Mouse (Mus musculus): ENCODE measurements around the gene Tiam1. TPM values are rescaled to one million over a fixed set of nuclear protein-coding genes. Genes with fewer than 3 reads are reported as not detected.

Gene Tiam1
- polyA plus RNA-seq, 1 experiment from 2014 or later, result 24.1 TPM

- Histone ChIP-seq H3K4me2 (ENCODE audit: low read depth, low read length) (no peak overlapping the region), H3K9ac (ENCODE audit: low read length) (no peak overlapping the region), H3K27me3 (ENCODE audit: control insufficient read depth, insufficient read depth, low read length) (no peaks in the 10 kb centered on the region), H3K4me1 (ENCODE audit: control insufficient read depth, insufficient read depth, low read length) (peaks cover 12% of the 10 kb centered on the region), H3K4me3 (replicated peaks; ENCODE audit: low read length) (no peak overlapping the region), H3K36me3 (ENCODE audit: control insufficient read depth, insufficient read depth, low read length) (no peaks in the 10 kb centered on the region), H3K9me3 (replicated peaks; ENCODE audit: control insufficient read depth, low read length) (no peaks in the 10 kb centered on the region), H3K27ac (ENCODE audit: low read length) (no peak overlapping the region)
- WGBS, result 77% methylated on average over 33 of the region's 33 CpGs
- 0 out of 2 replicates have a peak, but pooled peaks have one; percentile 30 for ATAC-seq (ENCODE audit: insufficient read depth, low FRiP score)
Measured at GRCm38 (mm10) chr16:89897547-89898298, 245.8 kb downstream of the Tiam1 start.

GRCm38 (mm10) chr16:89896885-89897546 lies 246.6 kb downstream of the Tiam1 start:
- 74% methylated on average over 20 of the region's 20 CpGs for WGBS
- ATAC-seq (ENCODE audit: insufficient read depth, low FRiP score), result no peak
- Histone ChIP-seq H3K4me2 (ENCODE audit: low read depth, low read length) (no peak overlapping the region), H3K9me3 (replicated peaks; ENCODE audit: control insufficient read depth, low read length) (no peaks in the 10 kb centered on the region), H3K27ac (ENCODE audit: low read length) (no peak overlapping the region), H3K4me3 (replicated peaks; ENCODE audit: low read length) (no peak overlapping the region), H3K4me1 (ENCODE audit: control insufficient read depth, insufficient read depth, low read length) (peaks cover 12% of the 10 kb centered on the region), H3K36me3 (ENCODE audit: control insufficient read depth, insufficient read depth, low read length) (no peaks in the 10 kb centered on the region), H3K9ac (ENCODE audit: low read length) (no peak overlapping the region), H3K27me3 (ENCODE audit: control insufficient read depth, insufficient read depth, low read length) (no peaks in the 10 kb centered on the region)

- no peaks in the 10 kb centered on the region for H3K9me3 ChIP-seq (replicated peaks; ENCODE audit: control insufficient read depth, low read length)
- no peak overlapping the region for H3K27ac ChIP-seq (ENCODE audit: low read length)
- ATAC-seq (ENCODE audit: insufficient read depth, low FRiP score), result no peak
- H3K4me3 ChIP-seq (replicated peaks; ENCODE audit: low read length), result no peak overlapping the region
- H3K4me1 ChIP-seq (ENCODE audit: control insufficient read depth, insufficient read depth, low read length), result peaks cover 12% of the 10 kb centered on the region
- no peaks in the 10 kb centered on the region for H3K36me3 ChIP-seq (ENCODE audit: control insufficient read depth, insufficient read depth, low read length)
- H3K27me3 ChIP-seq (ENCODE audit: control insufficient read depth, insufficient read depth, low read length), result no peaks in the 10 kb centered on the region
- 72% methylated on average over 9 of the region's 9 CpGs for WGBS
- no peak overlapping the region for H3K9ac ChIP-seq (ENCODE audit: low read length)
- H3K4me2 ChIP-seq (ENCODE audit: low read depth, low read length), result no peak overlapping the region
Measured at GRCm38 (mm10) chr16:89896392-89896791, 247.2 kb downstream of the Tiam1 start.

GRCm38 (mm10) chr16:89895283-89895682 lies 248.3 kb downstream of the Tiam1 start:
- H3K27me3 ChIP-seq (ENCODE audit: control insufficient read depth, insufficient read depth, low read length), result no peaks in the 10 kb centered on the region
- no peaks in the 10 kb centered on the region for H3K36me3 ChIP-seq (ENCODE audit: control insufficient read depth, insufficient read depth, low read length)
- H3K9ac ChIP-seq (ENCODE audit: low read length), result no peak overlapping the region
- ATAC-seq (ENCODE audit: insufficient read depth, low FRiP score), result no peak
- WGBS, result 80% methylated on average over 7 of the region's 7 CpGs
- no peaks in the 10 kb centered on the region for H3K9me3 ChIP-seq (replicated peaks; ENCODE audit: control insufficient read depth, low read length)
- no peak overlapping the region for H3K27ac ChIP-seq (ENCODE audit: low read length)
- no peak overlapping the region for H3K4me3 ChIP-seq (replicated peaks; ENCODE audit: low read length)
- H3K4me1 ChIP-seq (ENCODE audit: control insufficient read depth, insufficient read depth, low read length), result peaks cover 8% of the 10 kb centered on the region
- H3K4me2 ChIP-seq (ENCODE audit: low read depth, low read length), result no peak overlapping the region

DNA sequence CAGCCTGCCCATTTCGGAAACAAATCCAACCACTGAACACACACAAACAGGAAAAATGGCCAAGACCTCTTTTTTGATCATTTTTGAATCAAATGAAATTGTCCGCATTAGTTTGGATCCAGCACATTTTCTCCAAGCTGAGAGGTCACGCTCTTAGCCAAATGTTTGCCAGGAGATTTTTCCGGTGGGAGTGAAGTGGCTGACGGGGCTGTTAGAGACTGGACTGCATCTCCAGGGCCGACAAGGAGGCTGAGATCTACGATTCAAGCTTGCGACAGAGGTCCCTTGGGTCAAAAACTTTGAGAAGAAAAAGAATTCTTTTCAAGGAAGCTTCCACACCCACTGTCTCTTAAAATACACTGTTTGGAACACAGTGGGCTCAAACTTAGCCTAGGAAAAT lies 248.8 kb downstream of the Tiam1 start:
- Histone ChIP-seq H3K4me1 (ENCODE audit: control insufficient read depth, insufficient read depth, low read length) (peaks cover 8% of the 10 kb centered on the region), H3K4me3 (replicated peaks; ENCODE audit: low read length) (no peak overlapping the region), H3K4me2 (ENCODE audit: low read depth, low read length) (no peak overlapping the region), H3K27me3 (ENCODE audit: control insufficient read depth, insufficient read depth, low read length) (no peaks in the 10 kb centered on the region), H3K36me3 (ENCODE audit: control insufficient read depth, insufficient read depth, low read length) (no peaks in the 10 kb centered on the region), H3K9me3 (replicated peaks; ENCODE audit: control insufficient read depth, low read length) (no peaks in the 10 kb centered on the region), H3K27ac (ENCODE audit: low read length) (no peak overlapping the region), H3K9ac (ENCODE audit: low read length) (no peak overlapping the region)
- no peak for ATAC-seq (ENCODE audit: insufficient read depth, low FRiP score)
- 55% methylated on average over 8 of the region's 8 CpGs for WGBS

DNA sequence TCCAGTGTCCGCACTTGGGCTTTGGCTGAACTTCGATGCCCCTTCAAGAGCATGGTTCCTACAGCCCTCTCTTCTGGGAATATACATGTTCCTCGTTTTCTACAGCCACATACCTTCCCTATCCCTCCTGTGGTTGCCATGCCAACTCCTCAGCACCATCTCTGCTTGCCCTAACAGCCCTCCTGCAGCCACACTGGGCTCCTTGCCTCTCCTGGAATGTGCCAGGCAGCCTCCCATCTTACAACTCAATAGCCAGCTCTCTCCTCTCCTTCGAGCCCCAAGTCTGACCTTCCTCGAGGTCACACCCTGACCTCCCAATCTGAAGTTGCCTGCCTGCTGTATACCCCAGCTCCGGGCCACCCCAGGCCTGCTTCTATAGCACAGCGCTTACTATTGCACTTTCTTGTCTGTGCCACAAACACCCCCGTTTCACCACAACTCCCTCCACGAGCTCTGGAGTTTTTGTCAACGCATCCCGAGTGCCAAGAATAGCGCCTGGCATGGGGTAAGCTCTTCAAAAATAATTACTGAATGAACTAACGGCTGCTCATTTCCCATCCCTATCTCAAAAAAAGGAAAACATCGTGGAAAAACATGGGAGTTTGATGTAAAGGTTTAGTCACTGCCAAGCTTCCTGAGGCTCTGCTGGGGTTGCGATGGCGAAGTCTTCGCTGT lies 252.9 kb downstream of the Tiam1 start:
- Histone ChIP-seq H3K4me1 (ENCODE audit: control insufficient read depth, insufficient read depth, low read length) (peaks cover 4% of the 10 kb centered on the region; the same call in 1 of the 2 replicates), H3K4me2 (ENCODE audit: low read depth, low read length) (no peak overlapping the region), H3K9ac (ENCODE audit: low read length) (no peak overlapping the region), H3K27ac (ENCODE audit: low read length) (no peak overlapping the region), H3K27me3 (ENCODE audit: control insufficient read depth, insufficient read depth, low read length) (no peaks in the 10 kb centered on the region), H3K4me3 (replicated peaks; ENCODE audit: low read length) (no peak overlapping the region), H3K9me3 (replicated peaks; ENCODE audit: control insufficient read depth, low read length) (no peaks in the 10 kb centered on the region), H3K36me3 (ENCODE audit: control insufficient read depth, insufficient read depth, low read length) (no peaks in the 10 kb centered on the region)
- WGBS, result 75% methylated on average over 17 of the region's 17 CpGs
- no peak for ATAC-seq (ENCODE audit: insufficient read depth, low FRiP score)

DNA sequence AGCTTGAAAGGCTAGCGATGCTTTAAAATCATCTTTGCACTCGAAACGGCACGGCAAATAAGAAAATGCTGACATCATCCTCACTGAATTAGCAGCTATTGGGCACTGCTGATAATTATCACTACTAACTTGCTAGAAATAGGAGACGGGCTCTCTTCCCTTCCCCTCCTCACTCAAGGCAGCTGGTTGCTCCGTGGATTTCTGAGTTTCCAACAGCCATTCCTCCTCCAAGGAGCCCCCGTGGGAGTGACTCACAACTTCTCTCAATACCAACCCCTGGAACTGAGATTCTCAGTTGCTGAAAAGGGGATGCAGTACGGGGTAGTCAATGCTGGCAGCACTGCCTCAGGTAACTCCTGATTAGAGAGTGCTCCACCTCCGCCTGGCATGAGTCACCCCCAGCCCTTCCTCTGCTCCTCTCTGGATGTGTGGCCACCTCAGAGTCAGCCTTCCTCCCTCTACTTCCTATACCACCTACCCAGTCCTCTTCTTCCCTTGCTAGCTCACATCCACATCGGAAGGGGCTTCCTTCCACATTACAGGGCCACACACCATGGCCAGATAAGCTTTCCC lies 253.6 kb downstream of the Tiam1 start:
- ATAC-seq (ENCODE audit: insufficient read depth, low FRiP score), result no peak
- no peaks in the 10 kb centered on the region for H3K36me3 ChIP-seq (ENCODE audit: control insufficient read depth, insufficient read depth, low read length)
- 71% methylated on average over 10 of the region's 10 CpGs for WGBS

GRCm38 (mm10) chr16:89886561-89886960 lies 257.0 kb downstream of the Tiam1 start:
- Histone ChIP-seq H3K4me1 (ENCODE audit: control insufficient read depth, insufficient read depth, low read length) (no peaks in the 10 kb centered on the region), H3K4me2 (ENCODE audit: low read depth, low read length) (no peak overlapping the region), H3K36me3 (ENCODE audit: control insufficient read depth, insufficient read depth, low read length) (no peaks in the 10 kb centered on the region; the same call in 1 of the 2 replicates), H3K4me3 (replicated peaks; ENCODE audit: low read length) (no peak overlapping the region), H3K9ac (ENCODE audit: low read length) (no peak overlapping the region), H3K27me3 (ENCODE audit: control insufficient read depth, insufficient read depth, low read length) (no peaks in the 10 kb centered on the region), H3K27ac (ENCODE audit: low read length) (no peak overlapping the region), H3K9me3 (replicated peaks; ENCODE audit: control insufficient read depth, low read length) (no peaks in the 10 kb centered on the region)
- no peak for ATAC-seq (ENCODE audit: insufficient read depth, low FRiP score)

More for the DNA sequence above, 253.6 kb downstream of the Tiam1 start:
- H3K4me3 ChIP-seq (replicated peaks; ENCODE audit: low read length), result no peak overlapping the region
- no peaks in the 10 kb centered on the region for H3K27me3 ChIP-seq (ENCODE audit: control insufficient read depth, insufficient read depth, low read length)
- no peaks in the 10 kb centered on the region; the same call in 1 of the 2 replicates for H3K4me1 ChIP-seq (ENCODE audit: control insufficient read depth, insufficient read depth, low read length)
- no peak overlapping the region for H3K4me2 ChIP-seq (ENCODE audit: low read depth, low read length)
- H3K27ac ChIP-seq (ENCODE audit: low read length), result no peak overlapping the region
- no peaks in the 10 kb centered on the region for H3K9me3 ChIP-seq (replicated peaks; ENCODE audit: control insufficient read depth, low read length)
- H3K9ac ChIP-seq (ENCODE audit: low read length), result no peak overlapping the region

DNA sequence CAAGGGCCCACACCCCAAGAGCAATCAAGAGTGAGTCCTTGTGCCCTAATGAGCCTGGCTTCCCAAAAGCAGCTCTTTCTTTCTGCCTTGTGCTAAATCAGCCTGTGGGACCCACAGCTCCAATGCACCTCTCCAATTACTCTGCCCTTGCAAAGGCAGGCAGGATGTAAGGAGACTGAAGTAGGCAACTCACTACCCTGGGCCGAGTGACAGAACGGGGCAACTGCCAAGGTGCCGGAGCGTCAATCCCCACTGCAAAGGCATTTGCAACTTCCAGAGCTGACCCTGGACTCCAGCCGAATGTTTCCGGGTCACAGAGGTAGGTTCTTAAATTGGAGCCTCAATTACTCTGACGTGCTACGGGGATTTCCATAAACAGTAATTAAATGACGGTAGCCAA lies 257.9 kb downstream of the Tiam1 start:
- ATAC-seq (ENCODE audit: insufficient read depth, low FRiP score), result no peak
- H3K9me3 ChIP-seq (replicated peaks; ENCODE audit: control insufficient read depth, low read length), result no peaks in the 10 kb centered on the region
- no peak overlapping the region for H3K4me2 ChIP-seq (ENCODE audit: low read depth, low read length)
- WGBS, result 87% methylated on average over 9 of the region's 9 CpGs
- no peaks in the 10 kb centered on the region for H3K4me1 ChIP-seq (ENCODE audit: control insufficient read depth, insufficient read depth, low read length)
- H3K4me3 ChIP-seq (replicated peaks; ENCODE audit: low read length), result no peak overlapping the region
- no peaks in the 10 kb centered on the region for H3K27me3 ChIP-seq (ENCODE audit: control insufficient read depth, insufficient read depth, low read length)
- no peak overlapping the region for H3K27ac ChIP-seq (ENCODE audit: low read length)
- no peaks in the 10 kb centered on the region; the same call in 1 of the 2 replicates for H3K36me3 ChIP-seq (ENCODE audit: control insufficient read depth, insufficient read depth, low read length)
- H3K9ac ChIP-seq (ENCODE audit: low read length), result no peak overlapping the region

Data from stomach, embryonic 16.5 days (tissue).